Mouse (Mus musculus) ES-E14 (cell line): ENCODE results near the gene Med27.

ENCODE experiments used
- CHD2 ChIP-seq: IDR thresholded peaks from 2 replicates; pipeline ENCODE4 v1.6.1; 2014; ENCODE audit warnings: mild to moderate bottlenecking, low read depth, low read length, inconsistent platforms
- HCFC1 ChIP-seq: IDR thresholded peaks from 2 replicates; pipeline ENCODE4 v1.6.1; 2012; ENCODE audit warnings: low read length, inconsistent platforms, borderline replicate concordance; ENCODE audit not compliant: insufficient read depth
- ZC3H11A ChIP-seq: IDR thresholded peaks from 2 replicates; pipeline ENCODE4 v1.6.1; 2012; ENCODE audit warnings: low read depth, mild to moderate bottlenecking, inconsistent platforms, low read length, borderline replicate concordance
- ZNF384 ChIP-seq: IDR thresholded peaks from 2 replicates; pipeline ENCODE4 v1.6.1; 2012; ENCODE audit warnings: low read depth, low read length, inconsistent platforms

GRCm38 (mm10) chr2:29381683-29382082 lies 35.1 kb downstream of the Med27 start:
- TF ChIP-seq HCFC1 (no peak), CHD2 (no peak), ZC3H11A (no peak), ZNF384 (no peak)
